Mouse (Mus musculus) small intestine, adult 2 months (tissue): ENCODE results near the gene Kif17. TPM values are rescaled to one million over a fixed set of nuclear protein-coding genes. Genes with fewer than 3 reads are reported as not detected.

ENCODE experiments used
- H3K27ac ChIP-seq: fragments of 200-500 bp; 2 replicates; pipeline ENCODE4 v1.5.1; 2012; ENCODE audit warnings: low read depth, low read length, control low read depth, inconsistent platforms; ENCODE audit not compliant: insufficient read depth
- H3K27me3 ChIP-seq: fragments of 200-500 bp; 2 replicates; pipeline ENCODE4 v1.6.1; 2012; ENCODE audit warnings: mild to moderate bottlenecking, moderate library complexity, low read length, inconsistent platforms; ENCODE audit not compliant: control insufficient read depth, insufficient read depth
- H3K36me3 ChIP-seq: fragments of 200-500 bp; 2 replicates; pipeline ENCODE4 v1.6.1; 2012; ENCODE audit warnings: mild to moderate bottlenecking, low read length, control low read depth, inconsistent platforms; ENCODE audit not compliant: control insufficient read depth, insufficient read depth
- H3K4me1 ChIP-seq: fragments of 200-500 bp; 2 replicates; pipeline ENCODE4 v1.6.1; 2012; ENCODE audit warnings: low read length, inconsistent platforms, mixed read lengths; ENCODE audit not compliant: control insufficient read depth, insufficient read depth, insufficient read length
- H3K4me3 ChIP-seq: fragments of 200-500 bp; 2 replicates; pipeline ENCODE4 v1.5.1; 2012; ENCODE audit warnings: low read depth, mild to moderate bottlenecking, control low read depth, inconsistent platforms, low read length, moderate library complexity
- CTCF ChIP-seq: fragments of 200-500 bp; IDR thresholded peaks from 2 replicates; pipeline ENCODE4 v1.5.1; 2012; ENCODE audit warnings: low read depth, mild to moderate bottlenecking, control low read depth, inconsistent platforms, low read length, moderate library complexity, mixed read lengths; ENCODE audit not compliant: insufficient replicate concordance, insufficient read length; ENCODE audit errors: extremely low read depth
- POLR2A ChIP-seq: fragments of 200-500 bp; IDR thresholded peaks from 2 replicates; pipeline ENCODE4 v1.6.1; 2012; ENCODE audit warnings: low read depth, mild to moderate bottlenecking, control low read depth, inconsistent platforms, low read length, moderate library complexity
- WGBS: fragments of 180-500 bp; shearing (Covaris S2); methylation state at CpG from one replicate; pipeline ENCODE4 v1.1.7; 2018; 5-methylcytosine and 5-hydroxymethylcytosine counted together
- polyA plus RNA-seq: library from polyadenylated mRNA; depleted of rRNA; stranded (reverse); fragments of >200 nt; gene quantifications from 2 replicates; pipeline ENCODE4 v1.2.3, GENCODE M21; 2012; rRNA removed

Kif17 gene
- polyA plus RNA-seq: 0.11 and 0.19 TPM in 2 replicates

DNA sequence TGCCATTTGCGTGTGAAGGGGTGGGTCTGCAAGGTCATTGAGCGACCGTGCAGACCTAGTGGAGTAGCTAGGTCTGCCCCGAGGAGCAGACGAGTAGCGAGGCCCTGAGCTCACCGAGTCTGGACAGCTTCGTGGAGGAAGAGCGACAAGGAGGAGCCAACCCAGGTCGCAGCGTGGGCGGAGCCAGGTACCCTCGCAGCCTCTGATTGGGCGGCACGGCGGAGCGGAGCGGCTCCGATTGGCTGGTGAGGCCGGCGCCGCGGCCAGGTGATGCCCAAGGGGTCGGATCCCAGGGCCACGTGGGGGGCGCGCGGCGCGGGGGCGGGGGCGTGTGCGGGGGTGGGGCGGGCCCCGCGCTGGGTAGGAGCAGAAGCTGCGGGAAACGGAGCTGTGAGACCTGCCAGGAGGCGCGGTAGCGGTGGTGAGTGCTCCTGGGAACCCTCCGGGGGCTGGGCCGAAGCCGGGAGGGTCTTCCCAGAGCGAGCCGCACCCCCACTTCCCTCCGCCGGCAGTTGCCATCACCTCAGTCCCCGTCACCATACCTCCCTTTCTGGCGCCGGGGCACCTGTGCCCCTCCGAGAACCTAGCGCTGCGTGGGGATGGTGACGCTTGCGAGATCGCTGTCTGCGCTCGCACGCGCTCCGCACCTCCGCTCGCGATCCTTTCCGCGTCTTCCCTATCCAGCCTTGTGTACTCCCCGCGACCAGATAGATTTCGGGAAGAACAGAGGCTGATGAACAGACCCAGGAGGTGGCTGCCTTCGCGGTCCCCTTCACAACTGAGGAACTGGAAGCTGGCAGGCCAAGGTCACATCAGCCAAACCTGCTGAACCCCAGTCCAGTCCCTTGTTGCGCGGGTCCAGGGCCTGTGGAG is at the start of gene Kif17, which contains the start of gene Sh2d5:
Kif17 (plus strand) TSS at position 348 of the 873 bp plus-strand sequence.
Sh2d5 (plus strand) TSS at position 316 of the 873 bp plus-strand sequence.
- H3K36me3 ChIP-seq: peaks cover 10% of the 10 kb centered on the region
- no peak within 1 kb of the TSS for H3K27ac ChIP-seq
- H3K4me3 ChIP-seq: peak within 1 kb of the TSS; percentile 60
- under 1% methylated on average over 74 of the region's 74 CpGs for WGBS
- H3K4me1 ChIP-seq: peaks cover 18% of the 10 kb centered on the region
- peaks cover 16% of the 10 kb centered on the region for H3K27me3 ChIP-seq
- TF ChIP-seq POLR2A: no peak
- no peak for TF ChIP-seq CTCF

DNA sequence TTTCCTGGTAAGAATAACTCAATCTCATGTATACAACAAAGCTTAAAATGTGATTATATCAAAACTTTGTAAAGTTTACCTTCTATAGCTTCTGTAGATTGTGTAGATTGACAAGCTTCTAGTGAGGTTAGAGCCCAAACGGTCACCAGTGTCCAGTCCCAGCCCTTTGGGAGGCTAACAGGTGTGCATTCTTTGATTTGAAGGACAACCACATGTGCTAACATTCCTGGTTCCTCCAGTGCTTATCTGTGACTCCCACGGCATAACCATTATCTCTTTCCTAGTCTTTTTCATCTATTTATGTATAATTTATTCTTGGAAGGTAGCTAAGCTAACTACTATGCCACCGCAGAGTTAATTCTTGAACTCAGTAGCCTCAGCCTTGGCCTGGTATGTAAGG is 49.5 kb upstream of the Kif17 start:
- 84% methylated on average over 3 of the region's 3 CpGs for WGBS
- H3K4me3 ChIP-seq: no peak overlapping the region
- H3K27me3 ChIP-seq: no peaks in the 10 kb centered on the region
- H3K4me1 ChIP-seq: no peaks in the 10 kb centered on the region
- no peak for TF ChIP-seq POLR2A
- no peak for TF ChIP-seq CTCF
- H3K36me3 ChIP-seq: peaks cover 54% of the 10 kb centered on the region
- no peak overlapping the region for H3K27ac ChIP-seq

DNA sequence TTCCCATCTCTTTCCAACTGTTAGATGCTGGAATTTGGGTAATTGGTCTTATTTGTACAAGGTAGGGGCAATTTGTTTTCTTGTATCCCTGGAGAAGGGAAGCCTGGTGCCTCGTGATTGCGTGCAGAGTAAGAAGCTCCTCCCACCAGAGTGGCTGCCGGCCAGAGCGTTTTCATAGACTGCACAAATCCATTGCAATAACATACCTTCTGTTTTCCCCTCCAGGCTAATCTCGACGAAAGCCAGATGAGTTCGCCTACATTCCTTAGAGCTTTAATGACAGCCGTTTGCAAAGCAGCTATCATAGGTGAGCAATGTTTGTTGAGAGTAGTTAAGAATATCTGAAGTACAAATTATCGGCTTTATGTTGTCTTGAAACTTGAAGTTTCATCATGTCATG is 48.5 kb upstream of the Kif17 start:
- Histone ChIP-seq H3K27me3 (no peaks in the 10 kb centered on the region), H3K4me3 (no peak overlapping the region), H3K27ac (no peak overlapping the region), H3K4me1 (no peaks in the 10 kb centered on the region), H3K36me3 (peaks cover 52% of the 10 kb centered on the region)
- 72% methylated on average over 9 of the region's 9 CpGs for WGBS
- TF ChIP-seq POLR2A: no peak
- TF ChIP-seq CTCF: no peak

DNA sequence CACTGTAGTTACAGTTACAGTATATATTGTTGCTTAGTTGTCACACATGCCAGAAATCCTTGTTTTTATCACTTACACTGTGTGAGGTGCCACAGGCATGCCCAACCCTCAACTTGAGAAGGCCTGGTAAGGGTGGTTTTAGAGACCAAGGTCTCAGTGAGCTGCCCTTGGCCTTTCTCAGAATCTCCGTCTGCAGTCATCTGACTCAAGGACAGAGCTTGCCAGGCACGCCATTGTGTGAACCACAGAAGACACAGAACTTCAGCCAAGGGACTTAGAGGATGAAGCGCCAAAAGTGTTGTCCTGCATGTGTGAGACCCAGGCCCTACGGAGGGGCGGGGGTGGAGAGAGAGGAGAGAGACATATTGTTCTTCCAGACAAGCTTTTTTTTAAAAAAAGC is 40.1 kb upstream of the Kif17 start:
- H3K4me3 ChIP-seq: no peak overlapping the region
- TF ChIP-seq POLR2A (no peak), CTCF (no peak)
- peaks cover 21% of the 10 kb centered on the region for H3K36me3 ChIP-seq
- no peak overlapping the region for H3K27ac ChIP-seq
- no peaks in the 10 kb centered on the region for H3K27me3 ChIP-seq
- no peaks in the 10 kb centered on the region for H3K4me1 ChIP-seq
- WGBS: 91% methylated on average over 5 of the region's 5 CpGs

DNA sequence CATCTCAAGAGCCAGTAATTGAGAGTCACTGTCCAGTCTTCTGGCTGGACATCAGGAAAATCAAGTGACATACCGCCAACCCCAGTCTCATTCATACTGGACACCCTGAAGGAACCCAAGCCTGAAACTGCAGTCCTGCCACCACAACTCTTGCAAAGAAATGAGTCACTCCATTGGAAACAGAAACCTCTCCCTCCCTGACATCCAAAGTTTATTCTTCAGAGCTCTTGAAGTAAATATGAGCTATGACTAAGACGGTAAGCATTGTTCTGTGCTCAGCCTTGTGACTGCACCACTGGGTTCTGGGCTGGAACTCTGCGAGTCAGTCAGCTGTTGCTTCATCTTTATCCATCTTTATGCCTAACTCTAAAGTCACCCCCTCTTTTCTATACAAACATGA is 36.4 kb upstream of the Kif17 start:
- WGBS: 58% methylated on average over 3 of the region's 3 CpGs
- TF ChIP-seq POLR2A (no peak), CTCF (no peak)
- Histone ChIP-seq H3K4me1 (peaks cover 6% of the 10 kb centered on the region), H3K27me3 (no peaks in the 10 kb centered on the region), H3K4me3 (no peak overlapping the region), H3K27ac (peak overlapping the region; percentile 43; the same call in 1 of the 2 replicates), H3K36me3 (peaks cover 2% of the 10 kb centered on the region; the same call in 1 of the 2 replicates)

DNA sequence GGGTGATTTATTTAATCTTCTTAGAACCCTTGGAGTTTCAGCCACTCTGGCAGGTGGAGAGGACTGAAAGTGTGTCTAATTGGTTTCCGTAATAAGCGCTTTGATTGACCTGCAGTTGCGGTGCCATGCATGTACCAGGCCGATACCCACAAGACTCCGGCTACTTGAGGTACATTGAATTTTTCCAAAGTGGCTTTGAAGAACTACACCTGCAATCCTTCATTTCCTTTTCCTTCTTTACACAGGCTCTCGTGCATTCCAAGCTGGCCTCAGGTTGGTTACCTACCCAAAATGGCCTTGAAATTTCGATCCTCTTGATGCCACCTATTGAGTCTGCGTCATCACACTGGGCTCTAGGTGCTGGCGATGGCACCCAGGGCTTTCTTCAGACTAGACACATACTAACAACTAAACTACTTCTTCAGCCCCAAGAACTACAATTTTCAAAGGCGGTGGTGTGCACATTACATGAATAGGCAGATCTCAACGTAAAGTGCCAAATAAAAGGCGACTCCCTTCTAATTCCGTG is 34.5 kb upstream of the Kif17 start:
- Histone ChIP-seq H3K4me1 (peaks cover 8% of the 10 kb centered on the region), H3K36me3 (no peaks in the 10 kb centered on the region), H3K27ac (peak overlapping the region; percentile 63), H3K4me3 (peak overlapping the region; percentile 91), H3K27me3 (no peaks in the 10 kb centered on the region)
- TF ChIP-seq CTCF: no peak
- TF ChIP-seq POLR2A: no peak
- WGBS: 40% methylated on average over 13 of the region's 13 CpGs

DNA sequence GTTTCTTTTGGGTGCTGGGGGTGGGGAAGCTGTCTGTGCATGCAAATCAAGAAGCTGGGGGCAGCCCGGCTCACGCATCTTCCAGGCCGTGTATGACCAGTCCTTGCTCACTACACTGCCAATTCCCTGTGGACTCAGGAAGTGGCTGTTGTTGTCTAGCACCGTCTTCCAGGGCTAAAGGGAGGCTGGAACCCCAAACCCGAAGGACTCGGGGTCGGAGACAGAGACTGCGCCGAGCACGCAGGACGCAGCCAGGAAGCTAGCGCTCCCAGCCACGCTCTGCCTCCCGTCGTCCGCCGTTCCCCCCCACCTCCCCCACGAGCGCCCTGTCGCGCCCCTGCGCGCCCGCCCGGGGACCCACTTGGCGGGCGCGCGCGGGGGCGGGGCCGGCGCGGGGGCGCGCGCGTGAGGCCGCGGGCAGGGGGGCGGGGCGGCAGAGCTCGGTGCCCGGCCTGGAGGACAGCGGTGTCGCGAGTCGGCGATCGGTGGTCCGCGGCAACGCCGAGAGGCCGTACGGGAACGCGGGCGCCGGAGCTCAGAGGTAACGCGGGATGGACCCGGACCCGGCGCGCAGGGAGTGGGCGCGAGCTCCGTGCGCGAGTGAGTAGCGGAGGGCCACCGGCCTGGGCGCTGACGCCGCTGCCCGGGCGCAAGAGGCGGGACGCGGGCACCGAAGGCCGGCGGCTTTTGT is 33.9 kb upstream of the Kif17 start, which contains the start of gene Hp1bp3:
Hp1bp3 (plus strand) TSS at position 97 of the 691 bp plus-strand sequence.
- H3K27me3 ChIP-seq: no peaks in the 10 kb centered on the region
- peak within 1 kb of the TSS; percentile 93 for H3K27ac ChIP-seq
- H3K4me1 ChIP-seq: peaks cover 8% of the 10 kb centered on the region
- WGBS: 1% methylated on average over 84 of the region's 84 CpGs
- H3K36me3 ChIP-seq: no peaks in the 10 kb centered on the region
- no peak for TF ChIP-seq CTCF
- peak; percentile 61 for TF ChIP-seq POLR2A
- H3K4me3 ChIP-seq: peak within 1 kb of the TSS; percentile 95
